Mouse (Mus musculus): ENCODE results near the gene Fam187a. TPM values are rescaled to one million over a fixed set of nuclear protein-coding genes. Genes with fewer than 3 reads are reported as not detected.

Gene Fam187a
- not detected in 2 replicates for polyA plus RNA-seq (2015; fragmentation: Nextera tagmentation; extraction: Ambion mirVana)

GRCm38 (mm10) chr11:102884616-102885219 is at the start of gene Fam187a:
Gene Fam187a, plus strand, starts transcription at chr11:102885169.

DNA sequence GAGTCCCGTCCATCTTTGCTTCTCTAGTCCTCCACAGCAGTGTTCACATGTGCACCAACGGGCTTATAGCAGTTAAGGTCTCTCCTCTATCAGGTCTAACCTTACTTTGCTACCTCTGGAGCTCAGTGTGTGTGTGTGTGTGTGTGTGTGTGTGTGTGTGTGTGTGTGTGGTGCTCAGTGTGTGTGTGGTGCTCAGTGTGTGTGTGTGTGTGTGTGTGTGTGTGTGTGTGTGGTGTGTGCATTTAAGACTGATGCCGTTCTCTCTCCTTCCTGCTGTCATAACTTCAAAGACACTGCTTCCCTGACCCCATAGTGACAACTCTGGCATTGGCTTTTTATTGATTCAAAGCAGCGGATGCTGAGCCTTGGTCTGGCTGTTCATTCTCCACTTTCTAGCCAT is 49.4 kb upstream of the Fam187a start, which contains the start of gene Higd1b:
Higd1b (plus strand) TSS at position 301 of the 400 bp plus-strand sequence.

DNA sequence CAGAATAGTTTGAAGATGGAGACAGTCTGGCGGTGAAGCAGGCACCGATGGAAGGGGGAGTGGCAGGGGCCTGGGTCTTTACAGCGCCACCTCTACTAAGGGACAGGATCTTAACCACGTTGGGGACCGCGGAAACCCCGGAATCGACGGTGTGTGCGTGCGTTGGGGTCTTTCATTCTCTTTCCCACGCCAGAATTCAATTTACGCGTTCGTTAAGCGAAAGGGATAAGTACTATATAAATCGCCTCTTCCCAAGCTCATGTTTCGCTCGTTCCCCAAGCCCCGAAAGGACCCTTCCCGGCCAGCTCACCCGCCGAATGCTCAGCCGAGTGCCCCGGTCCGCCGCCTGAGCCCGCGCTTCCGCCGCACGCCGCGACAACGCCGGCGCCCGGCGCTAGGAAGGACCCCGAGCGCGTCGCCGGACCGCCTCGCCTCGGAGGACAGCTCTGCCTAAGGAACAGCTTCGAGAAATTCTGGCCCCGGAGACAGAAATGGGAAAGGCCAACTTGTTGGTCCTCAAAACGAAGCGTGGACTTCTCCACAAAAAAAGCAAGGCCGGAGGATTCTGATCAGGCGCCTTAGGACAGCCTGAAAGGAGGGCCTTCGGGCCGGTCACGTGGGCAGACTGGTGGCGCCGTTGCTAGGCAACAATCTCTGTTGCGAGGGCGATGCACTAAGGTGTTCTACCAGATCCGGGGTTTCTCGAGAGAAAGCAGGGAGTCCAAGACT is 4.2 kb upstream of the Fam187a start, which contains the start of the genes Eftud2 and Ccdc103:
Eftud2 (minus strand) TSS at position 401 of the 729 bp plus-strand sequence.
Ccdc103 (plus strand) TSS at position 620 of the 729 bp plus-strand sequence.

GRCm38 (mm10) chr11:102900763-102901162 is 15.8 kb downstream of the Fam187a start, which contains the start of gene Gfap:
Gene Gfap, minus strand, starts transcription at chr11:102900912.

GRCm38 (mm10) chr11:102924557-102925350 is 39.8 kb downstream of the Fam187a start, which contains the start of gene Kif18b:
Gene Kif18b, minus strand, starts transcription at chr11:102925124.

Other genes starting within 250 kb of the Fam187a start
- gene Meioc, start 221.5 kb upstream of the Fam187a start, polyA plus RNA-seq (2015; fragmentation: Nextera tagmentation; extraction: Ambion mirVana): 0.07 TPM in 1 of 2 replicates, not detected in the other
- gene Ccdc43, start 187.4 kb upstream of the Fam187a start, polyA plus RNA-seq (2015; fragmentation: Nextera tagmentation; extraction: Ambion mirVana): 14.4 and 16.5 TPM in 2 replicates
- 0.82 and 1.2 TPM in 2 replicates for gene Adam11, start 123.7 kb upstream of the Fam187a start, polyA plus RNA-seq (2015; fragmentation: Nextera tagmentation; extraction: Ambion mirVana)
- 7.1 and 9.2 TPM in 2 replicates for gene Gjc1, start 65.5 kb upstream of the Fam187a start, polyA plus RNA-seq (2015; fragmentation: Nextera tagmentation; extraction: Ambion mirVana)
- 0.29 TPM in 1 of 2 replicates, not detected in the other for gene Higd1b, start 49.3 kb upstream of the Fam187a start, polyA plus RNA-seq (2015; fragmentation: Nextera tagmentation; extraction: Ambion mirVana)
- gene Eftud2, start 4.2 kb upstream of the Fam187a start, polyA plus RNA-seq (2015; fragmentation: Nextera tagmentation; extraction: Ambion mirVana): 110 and 121 TPM in 2 replicates
- 0.69 and 0.77 TPM in 2 replicates for gene Ccdc103, start 4.0 kb upstream of the Fam187a start, polyA plus RNA-seq (2015; fragmentation: Nextera tagmentation; extraction: Ambion mirVana)
- 8.5 and 9.8 TPM in 2 replicates for gene Gfap, start 15.7 kb downstream of the Fam187a start, polyA plus RNA-seq (2015; fragmentation: Nextera tagmentation; extraction: Ambion mirVana)
- gene Kif18b, start 40.0 kb downstream of the Fam187a start, polyA plus RNA-seq (2015; fragmentation: Nextera tagmentation; extraction: Ambion mirVana): 7.1 and 9.6 TPM in 2 replicates
- 0.08 and 0.28 TPM in 2 replicates for gene C1ql1, start 61.5 kb downstream of the Fam187a start, polyA plus RNA-seq (2015; fragmentation: Nextera tagmentation; extraction: Ambion mirVana)
- gene Nmt1, start 143.0 kb downstream of the Fam187a start, polyA plus RNA-seq (2015; fragmentation: Nextera tagmentation; extraction: Ambion mirVana): 53.0 and 56.6 TPM in 2 replicates
- 20.9 and 27.5 TPM in 2 replicates for gene Dcakd, start 143.2 kb downstream of the Fam187a start, polyA plus RNA-seq (2015; fragmentation: Nextera tagmentation; extraction: Ambion mirVana)
- gene Plcd3, start 216.5 kb downstream of the Fam187a start, polyA plus RNA-seq (2015; fragmentation: Nextera tagmentation; extraction: Ambion mirVana): 0.82 and 1.1 TPM in 2 replicates
- 30.9 and 34.6 TPM in 2 replicates for gene Acbd4, start 216.5 kb downstream of the Fam187a start, polyA plus RNA-seq (2015; fragmentation: Nextera tagmentation; extraction: Ambion mirVana)
- 3.3 and 4.2 TPM in 2 replicates for gene Hexim1, start 231.1 kb downstream of the Fam187a start, polyA plus RNA-seq (2015; fragmentation: Nextera tagmentation; extraction: Ambion mirVana)
- 8.2 and 8.6 TPM in 2 replicates for gene Hexim2, start 247.3 kb downstream of the Fam187a start, polyA plus RNA-seq (2015; fragmentation: Nextera tagmentation; extraction: Ambion mirVana)

Measured in spleen, postnatal 0 days (tissue).